Mouse (Mus musculus): ENCODE measurements around the gene Gpr160. TPM values are rescaled to one million over a fixed set of nuclear protein-coding genes. Genes with fewer than 3 reads are reported as not detected.

The Gpr160 gene
- polyA plus RNA-seq, 1 experiment from 2014 or later: 2.6 TPM

Other genes with a start within 250 kb of the Gpr160 start
- 0.08 TPM in 1 of 2 replicates, not detected in the other for gene Lrriq4, start 211.4 kb upstream of the Gpr160 start, polyA plus RNA-seq (2014; fragmentation: Nextera tagmentation; extraction: Ambion mirVana)
- 1.7 and 2.9 TPM in 2 replicates for gene Lrrc34, start 208.1 kb upstream of the Gpr160 start, polyA plus RNA-seq (2014; fragmentation: Nextera tagmentation; extraction: Ambion mirVana)
- gene Lrrc31, start 156.1 kb upstream of the Gpr160 start, polyA plus RNA-seq (2014; fragmentation: Nextera tagmentation; extraction: Ambion mirVana): not detected in 2 replicates
- gene Samd7, start 109.7 kb upstream of the Gpr160 start, polyA plus RNA-seq (2014; fragmentation: Nextera tagmentation; extraction: Ambion mirVana): not detected in 2 replicates
- 90.4 and 95.6 TPM in 2 replicates for gene Sec62, start 63.1 kb upstream of the Gpr160 start, polyA plus RNA-seq (2014; fragmentation: Nextera tagmentation; extraction: Ambion mirVana)
- 9.2 and 9.9 TPM in 2 replicates for gene Phc3, start 113.5 kb downstream of the Gpr160 start, polyA plus RNA-seq (2014; fragmentation: Nextera tagmentation; extraction: Ambion mirVana)
- 34.6 and 39.8 TPM in 2 replicates for gene Prkci, start 139.8 kb downstream of the Gpr160 start, polyA plus RNA-seq (2014; fragmentation: Nextera tagmentation; extraction: Ambion mirVana)
- gene Skil, start 239.1 kb downstream of the Gpr160 start, polyA plus RNA-seq (2014; fragmentation: Nextera tagmentation; extraction: Ambion mirVana): 34.4 and 36.5 TPM in 2 replicates

Measured in hindbrain, embryonic 14.5 days (tissue).